Mouse (Mus musculus): ENCODE data around the gene Hmmr.

The Hmmr gene

GRCm38 (mm10) chr11:40694311-40695087, 38.7 kb downstream of the Hmmr start:
- peak; percentile 84 for DNase-seq

- peak; percentile 70 for DNase-seq
These were observed 39.8 kb downstream of the Hmmr start for GRCm38 (mm10) chr11:40693366-40693951.

GRCm38 (mm10) chr11:40692511-40693365, 40.5 kb downstream of the Hmmr start:
- DNase-seq = peak; percentile 94

- DNase-seq = no peak
These were observed 41.1 kb downstream of the Hmmr start for GRCm38 (mm10) chr11:40692101-40692509.

GRCm38 (mm10) chr11:40690444-40691127, 42.6 kb downstream of the Hmmr start:
- peak; percentile 18 for DNase-seq

GRCm38 (mm10) chr11:40683295-40683694, 49.9 kb downstream of the Hmmr start:
- no peak for DNase-seq

- no peak for DNase-seq
These were observed 50.8 kb downstream of the Hmmr start for GRCm38 (mm10) chr11:40682456-40682855.

- no peak for DNase-seq
These were observed 56.1 kb downstream of the Hmmr start for GRCm38 (mm10) chr11:40677169-40677568.

- DNase-seq = no peak
These were observed 58.0 kb downstream of the Hmmr start for GRCm38 (mm10) chr11:40675014-40675730.

All from cerebellum, adult 9-11 months (tissue).